Mouse (Mus musculus): Measurements from ENCODE around the gene Fbxl4.

GRCm38 (mm10) chr4:22397003-22397402, 39.7 kb downstream of the Fbxl4 start:
- TF ChIP-seq CTCF (IDR thresholded peaks at IDR 0.05; ENCODE audit: control insufficient read depth, insufficient read depth, insufficient read length) (no peak), USF1 (IDR thresholded peaks at IDR 0.05; ENCODE audit: low read depth) (no peak), MAX (IDR thresholded peaks at IDR 0.05) (no peak)
